Mouse (Mus musculus) liver, adult 2 months (tissue): ENCODE data around the gene Specc1.
A peak's percentile ranks its signal among the peaks of the same experiment; 100 is the strongest.

Source experiments
- CTCF ChIP-seq: fragments of 200-500 bp; IDR thresholded peaks from 2 replicates; pipeline ENCODE4 v1.5.1; 2011; ENCODE audit warnings: low read depth, low read length, control low read depth
- POLR2A ChIP-seq: fragments of 200-500 bp; IDR thresholded peaks from 2 replicates; pipeline ENCODE4 v1.6.1; 2011; ENCODE audit warnings: low read length, control low read depth; ENCODE audit not compliant: insufficient read depth; ENCODE audit errors: extremely low read depth

GRCm38 (mm10) chr11:61956572-61957295, at the start of gene Specc1:
- TF ChIP-seq CTCF = peak; percentile 90
- no peak for TF ChIP-seq POLR2A
